Mouse (Mus musculus): Measurements from ENCODE around the gene Rsph14.
"Not testable (repeated sequence)": the region's sequence is repeated elsewhere in the genome, so short reads cannot be mapped to it uniquely, and the experiment has no call there.

Gene Rsph14

DNA sequence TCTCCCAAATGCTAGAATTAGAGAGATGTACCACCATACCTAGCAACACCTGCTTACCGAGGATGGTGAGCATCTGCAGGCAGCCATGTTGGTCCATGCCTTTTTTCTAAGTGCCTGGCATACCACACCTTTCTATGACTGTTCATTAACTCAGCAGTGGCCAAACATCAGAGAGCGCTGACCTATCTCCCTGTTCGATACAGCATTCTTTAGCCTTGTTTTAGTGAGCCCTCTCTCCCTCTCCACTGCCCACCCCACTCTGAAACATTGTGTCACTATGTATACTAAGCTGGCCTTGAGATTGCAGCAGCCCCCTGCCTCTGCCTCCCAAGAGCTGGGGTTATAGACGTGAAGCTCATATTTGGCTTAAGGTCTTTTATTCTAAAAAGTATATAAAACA, 21.3 kb upstream of the Rsph14 start:
- no peak for DNase-seq (ENCODE audit: low read depth, low spot score)

DNA sequence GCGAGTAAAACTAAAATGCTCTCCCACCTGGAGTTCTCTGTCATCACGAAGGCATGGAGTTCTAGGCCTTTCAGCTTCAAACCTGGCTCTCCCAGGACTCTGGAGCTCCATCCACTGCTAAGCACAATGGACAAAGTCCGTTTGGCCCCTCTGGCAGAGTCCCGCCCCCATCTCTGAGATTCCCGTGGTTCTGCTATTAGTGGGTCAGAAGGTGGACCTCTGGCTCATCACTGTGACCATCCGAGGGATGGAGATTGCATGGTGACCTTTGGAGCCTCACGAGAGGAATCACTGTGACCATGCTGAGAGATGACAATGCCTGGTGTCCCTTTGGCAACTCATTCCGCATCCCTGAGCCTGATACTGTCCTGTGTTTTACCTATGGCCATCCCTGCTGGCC, 20.5 kb upstream of the Rsph14 start:
- no peak for DNase-seq (ENCODE audit: low read depth, low spot score)

DNA sequence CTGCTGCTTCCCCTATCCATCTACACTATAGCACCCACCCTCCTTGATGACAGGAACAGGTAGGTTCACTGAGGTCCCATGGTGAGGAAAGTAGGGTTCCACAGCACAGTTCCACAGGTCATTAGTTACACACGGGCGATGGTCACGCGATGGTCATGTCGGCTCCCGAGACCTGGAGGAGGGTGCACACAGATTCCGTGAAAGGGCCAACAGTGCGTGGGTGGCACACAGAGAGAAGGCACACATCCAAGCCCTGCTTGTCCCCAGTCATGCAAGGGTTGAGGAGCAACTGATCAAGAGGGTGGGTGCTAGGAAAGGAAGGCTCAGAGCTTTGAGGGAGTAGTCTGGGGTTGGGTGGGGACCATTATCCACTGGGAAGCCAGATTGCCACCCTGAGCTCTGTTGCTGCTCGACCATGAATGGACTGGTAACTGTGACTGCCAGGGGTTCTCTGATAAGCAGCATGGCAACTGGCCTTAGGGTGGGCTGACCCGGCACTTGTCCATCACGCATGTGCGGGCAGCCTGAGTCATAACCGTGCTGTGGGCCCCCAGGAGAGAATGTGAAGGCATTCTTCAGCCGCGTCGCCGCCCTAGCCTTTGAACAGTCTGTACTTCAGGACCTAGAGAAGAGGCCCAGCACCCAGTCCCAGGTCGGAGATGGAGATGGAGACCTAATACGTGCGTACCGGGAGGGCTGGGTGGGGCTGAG, 19.1 kb upstream of the Rsph14 start:
- no peak for DNase-seq (ENCODE audit: low read depth, low spot score)

DNA sequence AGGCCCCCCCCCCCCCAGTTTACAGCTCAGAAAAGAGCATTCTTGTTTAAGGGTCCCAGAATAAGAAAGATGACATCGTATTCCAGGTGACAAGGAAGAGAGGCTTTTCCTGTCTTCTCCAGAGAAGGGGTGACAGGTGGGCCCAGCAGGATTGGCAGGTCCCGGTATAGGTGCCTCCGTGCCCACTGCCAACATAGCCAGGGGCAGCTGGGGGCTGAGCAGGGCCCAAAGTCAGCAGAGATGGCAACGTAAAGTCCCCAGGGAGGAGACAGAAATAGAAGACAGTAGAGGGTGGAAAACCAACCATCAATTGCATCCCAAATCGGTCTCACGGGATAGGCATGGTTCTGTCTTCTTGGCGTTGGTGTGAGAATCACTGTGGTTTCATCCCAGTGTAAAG, 16.3 kb upstream of the Rsph14 start:
- DNase-seq (ENCODE audit: low read depth, low spot score): no peak

DNA sequence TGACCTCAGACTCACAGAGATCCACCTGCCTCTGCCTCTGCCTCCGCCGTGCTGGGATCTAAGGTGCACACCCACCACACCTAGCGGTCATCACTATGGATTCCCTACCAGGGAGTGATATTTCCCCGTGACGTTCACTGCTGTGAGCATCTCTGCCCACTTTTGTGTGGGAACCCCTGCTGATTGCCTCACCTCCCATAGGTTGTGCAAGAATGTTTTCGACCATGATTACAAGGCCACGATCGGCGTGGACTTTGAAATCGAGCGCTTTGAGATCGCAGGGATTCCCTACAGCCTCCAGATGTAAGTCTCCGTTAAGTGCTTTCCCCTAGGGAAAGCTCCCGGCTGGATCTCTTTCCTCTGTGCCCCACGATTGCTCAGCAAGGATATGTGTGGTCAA, 13.4 kb upstream of the Rsph14 start:
- DNase-seq (ENCODE audit: low read depth, low spot score): no peak

DNA sequence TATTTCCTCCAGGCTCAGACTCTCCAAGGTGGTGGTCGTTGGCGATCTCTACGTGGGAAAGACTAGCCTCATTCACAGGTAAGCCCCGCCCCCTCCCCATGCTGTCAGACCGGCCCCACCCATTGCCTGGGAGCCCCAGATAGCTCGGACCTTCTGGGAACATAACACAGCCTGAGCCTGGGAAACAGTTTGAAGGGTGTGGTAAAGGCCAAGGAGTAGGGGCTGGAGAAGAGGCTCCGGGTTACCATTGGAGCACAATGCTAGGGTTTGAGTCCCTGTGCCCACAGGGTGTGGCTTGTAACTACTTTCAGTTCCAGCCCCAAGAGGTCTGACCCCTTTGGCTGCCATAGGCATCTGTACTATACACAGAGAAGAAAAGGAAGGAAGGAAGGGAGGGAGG, 12.1 kb upstream of the Rsph14 start:
- DNase-seq (ENCODE audit: low read depth, low spot score): no peak

DNA sequence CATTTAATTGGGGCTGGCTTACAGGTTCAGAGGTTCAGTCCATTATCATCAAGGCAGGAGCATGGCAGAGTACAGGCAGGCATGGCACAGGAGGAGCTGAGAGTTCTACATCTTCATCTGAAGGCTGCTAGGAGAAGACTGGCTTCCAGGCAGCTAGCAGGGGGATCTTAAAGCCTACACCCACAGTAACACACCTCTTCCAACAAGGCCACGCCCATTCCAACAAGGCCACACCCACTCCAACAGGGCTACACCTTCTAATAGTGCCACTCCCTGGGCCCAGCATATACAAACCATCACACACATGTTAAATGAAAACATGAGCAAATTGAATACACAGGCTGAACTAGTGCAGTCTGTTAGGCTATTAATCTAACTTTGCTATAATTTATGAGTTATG, 9.7 kb upstream of the Rsph14 start:
- DNase-seq (ENCODE audit: low read depth, low spot score): not testable (repeated sequence)

DNA sequence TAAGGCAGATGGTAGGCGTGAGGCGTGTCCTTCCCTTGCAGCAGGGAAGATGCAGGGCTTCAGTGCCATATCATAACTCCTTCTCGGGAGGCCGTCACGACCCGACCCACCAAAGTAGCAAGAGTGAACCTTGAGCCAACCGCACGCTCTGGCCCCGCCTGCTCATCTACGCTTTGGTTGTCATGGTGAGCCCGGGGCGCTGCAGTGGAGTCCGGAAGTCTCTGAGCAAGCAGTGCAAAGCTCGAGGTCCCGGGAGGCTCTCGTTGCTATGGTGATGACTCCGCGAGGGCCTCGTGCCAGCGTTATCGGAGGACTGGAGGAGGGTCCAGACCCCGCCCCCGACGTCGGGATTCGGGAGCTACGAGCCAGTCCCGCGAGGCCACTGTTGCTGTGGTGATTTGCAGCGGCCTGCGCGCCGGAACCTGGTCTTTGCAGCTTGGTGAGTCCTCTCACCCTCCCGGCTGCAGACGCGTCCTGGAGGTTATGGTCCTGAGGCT, 4.5 kb upstream of the Rsph14 start, which contains the start of gene Rab36:
Gene Rab36 (plus strand): TSS at position 176 of the 497 bp plus-strand sequence.
- peak; percentile 84 for DNase-seq (ENCODE audit: low read depth, low spot score)

DNA sequence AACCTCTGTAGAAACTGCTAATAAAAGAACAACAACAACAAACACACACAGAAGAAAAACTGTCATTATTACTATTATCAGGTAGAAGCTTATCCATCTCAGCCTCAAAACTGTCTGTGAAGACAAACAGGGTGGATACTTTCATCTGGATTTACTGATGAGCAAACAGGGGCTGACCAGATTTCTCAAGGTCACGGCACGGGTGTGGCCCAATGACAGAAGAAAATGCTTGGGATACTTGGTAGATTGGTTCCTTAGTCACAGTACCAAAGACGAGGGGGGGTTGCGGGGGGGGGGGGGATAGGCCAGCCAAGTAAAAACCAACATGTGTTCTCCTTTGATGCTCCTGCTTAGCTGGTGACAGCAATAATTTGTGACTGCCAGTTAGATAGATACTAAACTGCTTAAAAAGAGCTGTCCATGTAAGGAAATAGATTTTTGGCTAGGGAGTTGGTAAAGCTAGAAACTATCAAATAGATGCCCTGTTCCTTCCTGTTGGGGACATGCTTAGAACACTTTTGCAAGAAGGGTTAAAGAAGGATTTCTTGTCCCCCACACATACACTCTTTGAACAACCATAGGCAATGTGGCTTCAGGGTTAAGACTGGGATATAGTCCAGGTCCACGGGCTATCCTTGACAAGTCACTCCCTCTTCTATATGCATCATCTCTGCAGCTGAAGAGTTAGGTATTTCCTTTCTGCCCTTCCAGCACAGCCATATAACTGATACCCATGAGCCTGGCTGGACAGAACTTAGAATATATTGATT, 856 bp downstream of the Rsph14 start:
- DNase-seq (ENCODE audit: low read depth, low spot score): no peak

DNA sequence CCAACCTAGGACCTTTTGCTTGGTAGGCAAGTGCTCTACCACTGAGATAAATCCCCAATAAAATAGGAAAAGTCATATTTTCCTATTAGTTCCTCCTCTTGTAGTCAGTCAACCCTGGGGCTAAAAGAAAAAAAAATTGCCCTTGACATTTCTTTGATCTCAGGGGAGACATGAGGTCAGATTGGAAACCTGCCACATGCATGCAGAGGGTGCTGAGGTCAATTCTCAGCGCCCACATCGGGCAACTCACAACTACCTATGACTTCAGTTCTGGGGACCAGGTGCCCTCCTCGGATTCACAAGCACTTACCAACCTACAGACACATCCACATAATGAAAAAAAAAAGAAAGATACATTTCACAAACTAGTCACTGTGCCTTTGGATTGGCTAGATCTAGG, 2.2 kb downstream of the Rsph14 start:
- DNase-seq (ENCODE audit: low read depth, low spot score): no peak

DNA sequence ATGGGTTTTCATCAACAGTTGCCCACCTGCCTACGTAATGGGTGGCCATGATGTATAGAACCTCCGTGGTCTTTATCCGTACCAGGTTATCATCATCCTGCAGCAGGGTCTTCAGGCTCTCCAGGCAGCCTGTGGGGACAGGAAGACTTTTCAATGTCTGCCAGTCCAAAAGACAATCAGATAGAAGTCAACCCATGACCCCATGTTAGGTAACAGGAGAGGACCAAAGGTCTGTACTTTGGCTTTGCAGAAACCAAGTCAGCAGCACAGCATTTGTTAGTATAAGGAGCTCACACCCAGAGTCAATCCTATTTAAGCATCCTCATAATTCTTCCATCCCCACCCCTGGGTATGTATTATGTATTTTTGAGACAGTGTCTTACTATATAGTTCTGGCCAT, 2.7 kb downstream of the Rsph14 start:
- DNase-seq (ENCODE audit: low read depth, low spot score): no peak

DNA sequence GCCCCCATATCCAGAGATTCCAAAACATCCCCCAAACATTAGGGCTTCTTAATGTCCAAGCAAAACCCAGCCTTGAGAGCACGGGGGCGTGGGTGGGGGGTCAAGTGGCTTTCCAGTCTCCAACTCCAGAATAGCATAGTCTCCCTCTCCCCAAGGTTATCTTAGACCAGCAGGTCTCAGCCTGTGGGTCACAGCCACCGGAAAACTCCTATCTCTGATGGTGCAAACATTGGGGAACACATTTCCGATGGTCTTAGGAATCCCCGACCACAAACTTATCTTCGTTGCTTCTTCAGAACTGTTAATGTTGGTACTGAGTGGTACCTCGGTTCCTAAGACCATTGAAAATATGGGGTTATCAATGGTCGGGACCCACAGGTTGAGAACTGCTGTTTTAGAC, 3.6 kb downstream of the Rsph14 start:
- no peak for DNase-seq (ENCODE audit: low read depth, low spot score)

DNA sequence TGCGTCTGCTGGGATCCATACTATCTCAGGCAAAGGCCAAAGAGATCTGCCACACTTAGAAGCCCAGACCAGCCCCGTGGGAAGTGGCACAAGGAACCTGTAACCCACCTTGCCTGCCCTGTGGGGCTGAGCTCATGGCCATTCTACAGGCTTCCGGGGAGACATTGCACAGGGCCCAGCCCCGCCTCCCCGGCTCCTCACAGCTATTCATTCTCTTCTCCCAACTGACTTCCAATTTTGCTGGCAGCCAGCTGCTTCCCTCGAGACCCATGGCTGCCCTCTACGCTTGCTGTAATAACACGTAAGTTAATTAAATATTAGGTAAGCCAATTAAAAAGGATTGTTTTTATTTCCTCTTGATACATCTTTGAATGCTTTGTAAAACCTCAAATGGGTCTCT, 5.9 kb downstream of the Rsph14 start:
- no peak for DNase-seq (ENCODE audit: low read depth, low spot score)

DNA sequence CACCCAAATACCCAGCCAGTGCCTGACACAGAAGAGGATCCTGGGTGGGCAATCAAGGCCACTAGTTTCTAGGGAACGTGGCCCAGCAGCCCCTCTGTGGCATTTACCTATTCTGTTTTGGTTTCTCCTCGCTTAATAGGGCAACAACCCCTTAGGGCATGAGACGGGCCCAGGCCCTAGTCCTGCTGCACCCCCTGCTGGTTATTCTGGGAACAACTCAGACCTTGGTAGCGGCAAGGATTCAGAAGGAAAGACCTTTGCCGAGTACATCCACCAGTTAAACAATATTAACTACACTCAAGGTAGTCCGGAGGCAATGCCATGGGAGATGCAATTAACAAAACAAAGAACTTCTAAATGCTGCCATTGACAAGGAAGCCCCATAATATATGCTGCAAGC, 11.2 kb downstream of the Rsph14 start:
- peak; percentile 21 for DNase-seq (ENCODE audit: low read depth, low spot score)

DNA sequence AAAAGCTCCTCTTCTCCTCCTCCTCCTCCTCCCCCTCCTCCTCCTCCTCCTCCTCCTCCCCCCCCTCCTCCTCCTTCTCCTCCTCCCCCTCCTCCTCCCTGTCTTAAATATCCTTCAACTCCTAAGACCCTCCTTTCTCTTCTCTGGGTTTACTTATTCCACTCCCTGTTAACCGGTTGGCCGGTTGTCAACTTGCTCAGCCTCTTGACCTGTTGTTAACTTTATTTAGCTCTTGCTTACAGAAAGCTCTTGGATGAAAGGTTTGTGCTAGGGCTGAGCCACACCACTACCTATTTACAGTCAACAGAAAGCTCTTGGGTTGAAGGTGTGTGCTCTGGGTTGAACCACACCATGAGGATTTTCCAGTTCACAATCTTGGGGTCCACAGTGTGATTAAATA, 12.1 kb downstream of the Rsph14 start:
- DNase-seq (ENCODE audit: low read depth, low spot score): no peak

DNA sequence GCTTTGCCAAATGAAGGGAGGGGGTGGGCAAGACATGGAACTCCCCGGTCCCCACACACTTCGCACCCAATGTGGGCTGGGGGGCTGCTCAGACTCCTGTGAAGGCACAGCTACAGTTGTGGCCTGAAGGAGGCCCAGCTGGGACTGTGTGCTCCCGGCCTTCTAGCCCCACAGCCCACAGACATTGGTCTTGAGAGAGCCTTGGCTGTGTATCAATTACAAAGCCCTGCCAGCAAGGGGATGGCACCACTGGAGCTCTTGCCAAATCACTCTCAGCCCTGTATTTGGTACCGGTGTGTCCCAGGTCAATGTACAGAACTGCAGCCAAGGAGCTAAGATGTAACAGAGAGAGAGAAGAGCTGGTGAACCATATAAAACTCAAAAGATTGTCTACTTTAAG, 15.9 kb downstream of the Rsph14 start:
- no peak for DNase-seq (ENCODE audit: low read depth, low spot score)

DNA sequence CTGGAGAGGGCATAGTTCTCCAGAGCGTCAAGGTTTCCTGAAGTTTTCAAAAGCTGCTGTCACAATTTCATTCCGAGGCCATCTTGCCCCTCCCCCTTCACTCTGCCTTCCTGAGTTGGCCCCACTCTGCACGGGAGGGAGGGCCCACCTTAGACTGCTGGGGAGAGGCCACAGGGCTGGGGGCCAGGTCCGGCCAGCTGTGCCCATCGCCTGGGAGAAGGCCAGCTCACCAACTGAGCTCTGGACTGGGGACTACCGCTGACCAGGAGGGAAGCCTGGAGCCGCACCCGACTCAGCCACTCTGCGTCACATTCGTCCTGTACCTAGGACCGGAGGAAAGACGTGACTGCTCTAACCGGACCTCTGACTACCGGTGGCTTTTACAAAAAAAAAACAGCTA, 16.9 kb downstream of the Rsph14 start:
- no peak for DNase-seq (ENCODE audit: low read depth, low spot score)

DNA sequence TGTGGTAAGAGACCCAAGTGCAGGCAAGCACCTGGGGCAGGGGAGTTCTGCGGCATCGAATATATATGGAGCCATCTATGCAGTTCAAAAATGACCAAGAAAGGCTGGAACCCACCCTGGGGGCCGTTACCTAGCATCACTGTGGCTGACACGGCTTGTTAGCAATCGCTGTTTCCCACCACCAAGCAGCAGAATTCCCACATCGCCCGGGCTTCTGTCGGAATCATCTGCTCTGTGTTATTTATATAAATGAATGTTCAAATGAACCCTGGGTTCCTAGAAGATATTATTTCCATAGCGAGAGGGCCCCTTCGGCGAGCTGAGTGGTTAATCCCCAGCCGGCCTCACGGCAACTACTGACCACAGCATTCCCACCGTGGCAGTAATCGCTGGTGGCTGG, 21.7 kb downstream of the Rsph14 start:
- DNase-seq (ENCODE audit: low read depth, low spot score): no peak

DNA sequence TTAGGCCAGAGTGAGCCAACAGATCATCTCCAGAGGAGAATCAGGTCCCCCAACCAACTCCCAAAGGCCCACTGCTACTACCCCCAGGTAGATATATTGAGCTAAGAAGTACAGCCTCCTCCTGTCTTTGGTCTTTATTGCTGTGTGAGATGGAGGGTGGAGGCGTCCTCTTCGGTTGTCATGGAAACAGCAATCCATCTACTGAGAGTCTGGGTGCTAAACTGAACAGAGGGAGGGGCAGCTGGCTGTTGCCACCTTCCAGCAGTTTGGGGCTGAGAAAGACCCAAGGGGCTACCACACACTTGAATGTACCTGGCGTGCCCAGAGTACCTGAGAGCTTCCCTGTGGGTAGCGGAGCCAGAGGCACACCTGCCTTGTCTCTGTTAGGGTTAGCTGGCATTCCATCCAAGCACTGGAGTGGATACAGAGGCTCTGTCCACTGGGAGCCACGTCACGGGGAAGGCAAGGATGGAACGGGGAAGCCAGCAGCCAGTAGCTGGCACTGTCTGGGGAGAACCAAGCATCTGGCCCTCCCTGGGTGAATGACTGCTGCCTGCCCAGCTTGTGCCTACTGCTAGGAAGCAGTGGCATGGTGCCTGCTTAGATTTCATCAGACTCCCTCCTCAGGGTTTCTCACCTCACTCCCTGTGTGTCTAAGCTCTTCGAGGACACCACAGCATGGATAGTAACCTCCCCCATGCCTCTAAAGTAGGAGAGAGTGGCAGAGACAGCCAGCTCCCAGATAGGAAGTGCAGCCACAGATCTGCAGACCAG, 25.3 kb downstream of the Rsph14 start:
- DNase-seq (ENCODE audit: low read depth, low spot score): no peak

DNA sequence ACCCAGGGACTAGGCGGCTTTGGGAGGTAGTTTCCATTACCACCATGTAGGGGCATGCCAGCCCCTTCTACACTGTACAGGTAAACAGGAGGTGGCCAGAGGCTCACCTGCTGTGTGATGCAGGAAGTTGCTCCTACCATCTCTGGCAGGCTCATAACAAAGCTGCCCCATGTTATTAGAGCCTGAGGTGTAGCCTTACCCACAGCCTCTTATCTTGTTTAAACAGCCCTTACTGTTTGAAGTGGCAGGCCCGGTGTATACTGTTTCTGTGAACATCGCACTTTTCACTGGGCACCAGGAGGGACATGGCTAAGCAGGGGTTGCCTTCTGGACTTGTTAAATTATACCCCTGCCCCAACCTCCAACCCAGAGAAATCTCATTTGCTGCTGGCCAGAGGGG, 28.3 kb downstream of the Rsph14 start:
- DNase-seq (ENCODE audit: low read depth, low spot score): no peak

DNA sequence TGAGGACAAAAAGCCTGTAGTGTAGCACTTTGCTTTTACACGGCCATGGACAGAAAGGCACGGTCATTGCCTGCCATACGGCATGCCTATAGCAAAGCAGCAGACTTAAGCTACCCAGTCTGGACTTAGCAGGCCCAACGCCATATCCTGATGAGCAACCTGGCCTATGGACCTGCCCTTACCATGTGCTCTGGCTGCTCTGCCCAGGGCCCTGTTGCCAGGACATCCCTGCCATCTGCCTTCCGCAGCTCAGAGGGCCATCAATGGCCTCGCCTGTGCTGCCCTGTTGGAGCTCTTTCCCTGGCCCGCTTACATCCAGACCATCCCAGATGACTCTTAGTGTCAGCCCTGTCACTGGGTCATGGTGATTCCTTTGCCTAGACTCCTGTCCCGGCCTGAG, 31.0 kb downstream of the Rsph14 start:
- no peak for DNase-seq (ENCODE audit: low read depth, low spot score)

DNA sequence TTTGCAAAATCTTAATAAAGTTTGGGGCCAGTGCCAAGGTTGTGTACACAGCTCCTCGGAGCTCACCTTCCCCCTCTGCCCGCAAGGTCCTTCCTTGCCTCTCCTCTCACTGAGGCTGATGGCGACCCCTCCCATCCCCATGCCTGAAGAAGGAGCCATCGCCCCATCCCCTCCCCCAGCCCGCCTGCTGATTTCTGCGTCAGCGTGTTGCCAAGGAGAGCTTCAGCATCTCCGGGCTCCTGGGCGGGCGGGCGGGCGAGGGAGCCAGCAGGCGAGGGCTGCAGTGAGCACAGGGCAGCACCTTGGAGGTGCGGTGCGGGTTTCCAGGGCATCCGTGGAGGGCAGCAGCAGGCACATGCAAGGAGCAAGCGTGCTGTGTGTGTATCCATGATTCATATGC, 37.0 kb downstream of the Rsph14 start:
- no peak for DNase-seq (ENCODE audit: low read depth, low spot score)
